27 mouse cellular contexts compared by ENCODE assay signal in genomic region chr15:60732416-60732815, GRCm38 (mm10).
A peak's percentile ranks its signal among the peaks of the same experiment; 100 is the strongest.
DNase-seq lines count a peak whose midpoint lies in the region; ATAC-seq lines count a peak whose summit lies in the region.
"Had no signal": no experiment of that assay in that cellular context is flagged by ENCODE, and none has a peak within 500 bp of the region (broad histone marks: within the 10 kb centered on the region; RNA-seq: fewer than 3 reads in every experiment).

No protein-coding gene starts in this region.

- no peak overlapping the region for H3K9ac ChIP-seq in kidney, embryonic 14.5 days (ENCODE audit: low read depth, low read length)
- no peak overlapping the region for H3K9ac ChIP-seq in liver, embryonic 11.5 days (ENCODE audit: low read depth, low read length)
- no peak overlapping the region for H3K9ac ChIP-seq in liver, embryonic 13.5 days
- H3K9ac ChIP-seq: embryonic facial prominence, embryonic 13.5 days; embryonic facial prominence, embryonic 15.5 days; forebrain, embryonic 12.5 days had no signal

- H3K4me1 ChIP-seq in kidney, embryonic 14.5 days (ENCODE audit: control insufficient read depth, insufficient read depth, low read length) = peaks cover 8% of the 10 kb centered on the region; the same call in 1 of the 2 replicates
- no peaks in the 10 kb centered on the region for H3K4me1 ChIP-seq in liver, embryonic 11.5 days (replicated peaks; ENCODE audit: control insufficient read depth, insufficient read depth, low read length)
- no peaks in the 10 kb centered on the region for H3K4me1 ChIP-seq in liver, embryonic 13.5 days (replicated peaks)
- H3K4me1 ChIP-seq: embryonic facial prominence, embryonic 13.5 days; embryonic facial prominence, embryonic 15.5 days had no signal

- no peak overlapping the region for H3K4me3 ChIP-seq in kidney, embryonic 14.5 days (ENCODE audit: low read length)
- H3K4me3 ChIP-seq in liver, embryonic 11.5 days (ENCODE audit: low read depth, low read length) = no peak overlapping the region
- no peak overlapping the region for H3K4me3 ChIP-seq in liver, embryonic 13.5 days (replicated peaks)
- H3K4me3 ChIP-seq: embryonic facial prominence, embryonic 13.5 days; embryonic facial prominence, embryonic 15.5 days; erythroblast, embryonic 14.5 days; forebrain, embryonic 10.5 days; forebrain, embryonic 12.5 days had no signal

- no peak overlapping the region for H3K4me2 ChIP-seq in kidney, embryonic 14.5 days (replicated peaks; ENCODE audit: low read depth, low read length)
- no peak overlapping the region for H3K4me2 ChIP-seq in liver, embryonic 11.5 days
- no peak overlapping the region for H3K4me2 ChIP-seq in liver, embryonic 13.5 days
- H3K4me2 ChIP-seq: embryonic facial prominence, embryonic 13.5 days; embryonic facial prominence, embryonic 15.5 days; forebrain, embryonic 12.5 days had no signal

- no peaks in the 10 kb centered on the region for H3K27me3 ChIP-seq in kidney, embryonic 14.5 days (ENCODE audit: control insufficient read depth, insufficient read depth, low read length)
- no peaks in the 10 kb centered on the region for H3K27me3 ChIP-seq in liver, embryonic 11.5 days (replicated peaks; ENCODE audit: control insufficient read depth, insufficient read depth, low read length)
- no peaks in the 10 kb centered on the region for H3K27me3 ChIP-seq in liver, embryonic 13.5 days
- H3K27me3 ChIP-seq: CH12.LX; embryonic facial prominence, embryonic 13.5 days; embryonic facial prominence, embryonic 15.5 days; forebrain, embryonic 12.5 days; Patski had no signal

- H3K36me3 ChIP-seq in kidney, embryonic 14.5 days (ENCODE audit: control insufficient read depth, insufficient read depth, low read length) = no peaks in the 10 kb centered on the region
- no peaks in the 10 kb centered on the region for H3K36me3 ChIP-seq in liver, embryonic 11.5 days (ENCODE audit: control insufficient read depth, insufficient read depth, low read length)
- H3K36me3 ChIP-seq in liver, embryonic 13.5 days = no peaks in the 10 kb centered on the region
- H3K36me3 ChIP-seq: embryonic facial prominence, embryonic 13.5 days; embryonic facial prominence, embryonic 15.5 days; forebrain, embryonic 10.5 days; forebrain, embryonic 12.5 days; G1E had no signal

- no peaks in the 10 kb centered on the region for H3K9me3 ChIP-seq in kidney, embryonic 14.5 days (ENCODE audit: control insufficient read depth, low read length)
- H3K9me3 ChIP-seq in liver, embryonic 11.5 days (ENCODE audit: control insufficient read depth, low read length) = no peaks in the 10 kb centered on the region
- no peaks in the 10 kb centered on the region for H3K9me3 ChIP-seq in liver, embryonic 13.5 days (replicated peaks)
- H3K9me3 ChIP-seq: embryonic facial prominence, embryonic 13.5 days; embryonic facial prominence, embryonic 15.5 days; forebrain, embryonic 10.5 days; forebrain, embryonic 12.5 days; G1E had no signal

- peak; percentile 20; the same call in 1 of the 2 replicates for ATAC-seq in kidney, embryonic 14.5 days (ENCODE audit: low FRiP score, low TSS enrichment)
- peak; percentile 65 for ATAC-seq in liver, embryonic 11.5 days (replicated peaks; ENCODE audit: low FRiP score)
- ATAC-seq in liver, embryonic 13.5 days (ENCODE audit: low read depth) = peak; percentile 36; the same call in 1 of the 2 replicates
- ATAC-seq: activated CD4-positive, CD25-positive, alpha-beta regulatory T cell, adult 4 months; CD4-positive, CD25-positive, alpha-beta regulatory T cell, adult 4 months; forebrain, embryonic 14.5 days; forebrain, embryonic 16.5 days; Patski had no signal

- no peak overlapping the region for H3K27ac ChIP-seq in kidney, embryonic 14.5 days (ENCODE audit: low read depth, low read length)
- H3K27ac ChIP-seq in liver, embryonic 11.5 days (ENCODE audit: low read depth, low read length) = no peak overlapping the region
- H3K27ac ChIP-seq in liver, embryonic 13.5 days = no peak overlapping the region
- H3K27ac ChIP-seq: embryonic facial prominence, embryonic 13.5 days; embryonic facial prominence, embryonic 15.5 days; forebrain, embryonic 10.5 days; forebrain, embryonic 12.5 days had no signal

- DNase-seq in kidney, adult 8-10 months = no peak
- DNase-seq in liver, embryonic 11.5 days (ENCODE audit: low spot score) = no peak
- no peak for DNase-seq in liver
- no peak for DNase-seq in liver, embryonic 13.5 days
- DNase-seq: adrenal gland, adult 8-10 months; adrenal gland, postnatal 14 days; B cell, adult 2 months; cerebellum, adult 11 months; cerebellum, adult 18-20 months; cerebellum, adult 8-10 months; cerebellum, adult 9-11 months; cerebellum, postnatal 14 days; cerebellum, postnatal 36 days; embryo, embryonic 11 days had no signal
